Mouse (Mus musculus) lung, postnatal 4 days (tissue): ENCODE measurements around the gene Zbtb22.
"Not testable (repeated sequence)": the region's sequence is repeated elsewhere in the genome, so short reads cannot be mapped to it uniquely, and the experiment has no call there.

Source experiments
- DNase-seq, 2 experiments: peaks; one replicate each; pipeline ENCODE4 v3.0.0; 2021

Gene Zbtb22

DNA sequence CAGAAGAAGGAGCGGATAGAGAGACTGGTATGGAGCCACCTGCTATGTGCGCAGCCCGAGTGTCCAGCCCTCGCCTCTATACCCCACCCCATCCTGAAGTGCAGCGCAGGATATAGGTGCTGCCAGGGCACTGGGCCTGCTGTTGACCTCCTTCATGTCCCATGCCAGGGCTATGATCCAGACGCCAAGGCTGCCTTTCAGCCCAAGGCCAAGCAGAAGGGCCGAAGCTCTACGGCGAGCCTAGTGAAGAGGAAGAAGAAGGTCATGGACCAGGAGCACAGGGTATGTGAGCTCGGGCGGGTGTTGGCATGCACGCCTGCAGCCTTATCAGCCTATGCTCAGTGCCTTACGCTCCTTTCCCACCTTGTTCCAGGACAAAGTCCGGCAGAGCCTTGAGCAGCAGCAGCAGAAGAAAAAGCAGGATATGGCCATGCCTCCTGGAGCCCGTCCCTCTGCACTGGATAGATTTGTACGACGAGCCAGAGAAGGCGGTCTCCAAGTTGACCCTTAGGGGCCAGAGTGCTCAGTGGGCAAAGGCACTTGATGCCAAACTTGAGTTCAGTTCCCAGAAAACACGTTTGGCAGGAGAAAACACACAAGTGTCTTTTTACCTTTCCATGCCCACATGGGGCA lies 33.3 kb downstream of the Zbtb22 start:
- no peak for DNase-seq

DNA sequence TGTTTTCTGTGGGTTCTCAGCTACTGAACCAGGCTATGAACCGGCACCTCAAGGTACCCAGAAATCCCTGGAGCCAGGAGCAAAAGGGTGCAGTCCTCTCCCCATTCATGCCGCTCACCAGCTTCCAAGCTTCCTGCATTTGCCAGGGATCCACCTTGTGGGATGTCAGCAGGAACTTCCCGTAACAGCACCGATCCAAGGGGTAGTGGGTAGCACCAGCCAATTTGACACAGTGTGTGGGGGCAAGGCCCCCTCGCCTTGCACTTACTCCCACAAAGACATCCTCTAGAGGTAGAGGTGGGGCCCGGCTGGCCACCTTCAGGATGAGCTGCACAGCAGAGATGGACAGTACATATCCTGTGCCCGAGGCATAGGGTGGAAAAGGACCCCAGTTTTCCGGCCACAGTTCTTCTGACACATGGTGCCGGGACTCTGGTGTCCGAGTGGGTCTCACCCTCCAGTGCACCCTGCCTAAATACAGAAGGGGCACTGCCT lies 34.5 kb downstream of the Zbtb22 start:
- DNase-seq = no peak

DNA sequence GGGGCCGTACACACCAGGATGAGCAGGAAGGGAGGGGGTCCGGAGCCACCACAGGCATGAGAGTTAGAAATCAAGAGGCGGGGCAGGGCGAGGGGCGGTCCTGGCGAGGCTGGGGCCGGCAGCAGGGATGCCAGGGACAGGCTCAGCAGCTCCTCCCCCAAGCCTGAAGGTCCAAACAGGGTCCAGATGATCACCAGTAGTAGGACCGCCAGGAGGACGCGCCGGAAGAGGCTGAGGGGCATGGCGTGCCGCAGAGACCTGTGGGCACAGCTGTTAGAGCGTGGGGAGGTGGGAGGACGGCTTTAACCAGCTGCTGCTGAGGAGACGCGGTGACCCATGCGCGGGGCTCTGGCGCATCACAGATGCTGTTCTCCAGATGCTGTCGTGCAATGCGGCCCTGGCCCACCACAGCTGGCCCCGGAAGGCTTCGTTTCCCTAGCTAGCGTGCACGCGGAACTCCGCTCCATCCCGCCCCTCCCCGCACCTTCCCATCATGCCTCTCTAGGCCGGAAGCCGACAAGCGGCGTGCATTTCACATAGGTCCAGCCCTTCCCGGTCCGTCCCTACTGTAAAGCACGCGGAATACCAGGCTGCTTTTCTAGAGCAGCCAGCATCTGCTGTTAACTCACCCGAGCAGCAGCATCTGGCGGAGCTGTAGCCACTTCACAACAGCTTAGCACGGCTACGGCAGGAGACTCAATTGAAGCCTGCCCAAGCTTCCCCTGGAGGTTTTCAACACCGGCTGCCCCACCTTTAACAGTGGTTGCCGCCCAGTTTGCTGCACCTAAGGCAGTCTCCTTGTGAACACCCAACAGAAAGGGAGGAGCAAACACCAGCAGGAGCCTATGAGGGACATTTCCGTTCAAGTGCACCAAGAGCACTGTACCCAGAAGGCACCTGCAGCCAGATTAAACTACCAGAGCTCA lies 35.6 kb downstream of the Zbtb22 start, which contains the start of gene B3galt4:
Gene B3galt4 (minus strand): TSS at position 468 of the 926 bp plus-strand sequence.
- DNase-seq = peak; percentile 85 to 88

DNA sequence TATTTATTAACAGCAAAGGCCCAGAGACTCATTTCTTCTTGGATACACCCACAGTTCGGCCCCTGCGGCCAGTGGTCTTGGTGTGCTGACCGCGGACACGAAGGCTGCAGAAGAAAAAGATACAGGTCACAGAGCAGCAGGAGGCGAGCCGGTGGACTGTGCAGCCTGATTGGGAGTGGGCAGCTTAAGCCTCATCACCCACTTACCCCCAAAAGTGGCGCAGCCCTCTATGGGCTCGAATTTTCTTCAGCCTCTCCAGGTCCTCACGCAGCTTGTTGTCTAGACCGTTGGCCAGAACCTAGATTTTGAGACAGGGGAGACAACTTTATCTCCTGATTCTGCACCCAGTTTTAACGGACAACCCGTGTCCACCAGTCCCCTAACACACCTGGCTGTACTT lies 36.3 kb downstream of the Zbtb22 start:
- DNase-seq = not testable (repeated sequence)

DNA sequence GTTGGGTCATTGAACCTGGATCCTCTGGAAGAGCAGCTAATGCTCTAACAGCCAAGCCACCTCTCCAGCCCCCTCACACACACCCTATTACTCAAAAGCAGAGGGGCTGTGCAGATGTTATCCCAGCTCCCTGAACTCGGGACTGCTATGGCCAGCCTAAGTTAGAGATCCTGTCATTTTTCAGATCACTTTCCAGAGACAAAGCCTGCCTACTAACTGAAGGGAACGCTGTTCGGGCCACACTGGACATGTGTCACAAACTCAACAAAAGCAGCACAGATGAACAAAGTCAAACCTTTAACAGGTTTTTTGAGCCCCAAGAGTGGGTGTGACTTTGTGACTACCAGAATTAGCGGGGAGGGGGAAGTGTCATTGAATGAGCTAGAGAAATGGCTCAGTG lies 37.2 kb downstream of the Zbtb22 start:
- no peak for DNase-seq

DNA sequence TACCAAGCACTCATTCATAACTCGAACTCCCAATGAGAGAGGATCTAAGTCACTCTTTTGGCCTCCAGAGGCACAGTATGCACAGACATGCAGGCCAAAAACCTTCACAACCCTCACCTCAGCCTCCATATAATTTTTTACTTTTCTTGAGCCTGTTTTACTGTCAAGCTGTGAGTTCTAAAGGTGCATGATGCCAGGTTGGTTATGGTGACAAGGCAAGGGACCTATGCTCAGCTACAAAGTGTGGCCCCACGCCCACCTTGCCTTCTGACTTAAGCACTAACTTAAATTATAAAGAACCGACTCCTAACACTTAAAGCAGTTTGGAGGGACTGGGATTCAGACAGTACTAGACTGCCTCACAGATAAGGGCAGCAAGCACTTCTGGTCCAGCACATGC lies 37.6 kb downstream of the Zbtb22 start:
- DNase-seq = no peak

DNA sequence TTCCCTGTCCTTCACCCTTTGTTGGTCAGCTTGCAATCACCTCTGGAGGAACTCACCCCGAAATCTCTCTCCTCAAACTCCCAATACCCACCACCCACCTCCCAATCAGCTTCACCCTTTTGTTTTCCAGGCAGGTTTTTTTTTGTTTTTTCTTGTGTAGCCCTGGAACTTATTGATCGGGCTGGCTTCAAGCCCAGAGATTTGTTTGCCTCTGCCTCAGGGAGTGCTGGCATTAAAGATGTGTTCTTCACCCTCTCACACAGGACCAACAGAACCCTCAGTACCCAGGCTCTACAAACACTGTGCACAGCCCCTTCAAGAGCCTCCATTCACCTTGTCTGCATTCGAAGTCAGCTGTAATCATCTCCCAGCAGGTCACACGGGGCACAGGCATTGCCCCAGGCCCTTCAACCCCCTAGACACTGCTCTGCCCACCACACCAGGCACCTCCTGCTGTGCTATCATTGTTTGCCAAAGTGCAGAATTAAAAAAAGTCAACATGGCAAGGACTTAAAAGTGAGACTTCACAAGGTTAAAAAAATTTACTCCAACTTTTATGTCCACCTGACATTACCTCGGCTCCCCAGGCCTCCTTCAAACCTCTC lies 38.4 kb downstream of the Zbtb22 start:
- DNase-seq = no peak

DNA sequence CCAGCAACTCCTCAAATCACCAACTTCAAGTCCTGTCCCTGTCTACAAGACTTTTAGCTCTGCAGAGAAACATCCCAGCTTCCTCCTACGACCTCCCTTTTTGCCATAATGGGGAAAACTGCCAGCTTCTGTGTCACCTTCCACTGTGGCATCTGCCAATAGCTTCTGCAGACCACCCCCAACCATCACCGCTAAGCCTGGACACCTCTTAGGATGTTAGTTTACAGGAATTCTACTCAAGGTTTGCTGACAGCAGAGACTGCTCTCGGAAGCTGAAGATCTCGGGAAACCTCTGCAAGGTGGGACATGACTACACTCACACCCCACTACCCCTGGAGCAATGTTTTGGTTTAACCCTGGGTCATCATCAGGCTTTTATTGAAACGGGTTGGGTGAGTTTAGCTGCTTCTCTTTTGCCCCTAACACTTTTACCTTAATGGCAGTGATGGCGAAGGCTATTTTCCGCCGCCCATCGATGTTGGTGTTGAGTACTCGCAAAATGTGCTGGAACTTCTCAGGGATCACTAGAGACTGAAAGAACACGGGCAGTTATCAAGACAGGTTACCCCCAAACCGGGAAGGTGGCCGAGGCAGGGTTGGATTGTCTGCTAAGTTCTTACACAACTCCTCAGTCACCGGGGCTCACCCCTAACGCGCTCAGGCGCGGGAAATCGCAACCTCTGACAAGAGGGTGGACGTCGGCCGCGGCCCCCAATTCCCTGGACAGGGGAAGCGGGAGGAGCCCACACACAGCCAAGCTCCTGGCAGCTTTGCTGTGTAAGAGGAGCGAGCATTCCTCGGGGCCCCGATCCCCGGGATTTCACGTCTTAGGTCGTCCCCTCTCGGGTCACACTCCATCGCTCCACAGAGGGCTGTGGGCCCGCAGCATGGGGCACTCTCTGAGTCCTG lies 39.2 kb downstream of the Zbtb22 start:
- DNase-seq = no peak

DNA sequence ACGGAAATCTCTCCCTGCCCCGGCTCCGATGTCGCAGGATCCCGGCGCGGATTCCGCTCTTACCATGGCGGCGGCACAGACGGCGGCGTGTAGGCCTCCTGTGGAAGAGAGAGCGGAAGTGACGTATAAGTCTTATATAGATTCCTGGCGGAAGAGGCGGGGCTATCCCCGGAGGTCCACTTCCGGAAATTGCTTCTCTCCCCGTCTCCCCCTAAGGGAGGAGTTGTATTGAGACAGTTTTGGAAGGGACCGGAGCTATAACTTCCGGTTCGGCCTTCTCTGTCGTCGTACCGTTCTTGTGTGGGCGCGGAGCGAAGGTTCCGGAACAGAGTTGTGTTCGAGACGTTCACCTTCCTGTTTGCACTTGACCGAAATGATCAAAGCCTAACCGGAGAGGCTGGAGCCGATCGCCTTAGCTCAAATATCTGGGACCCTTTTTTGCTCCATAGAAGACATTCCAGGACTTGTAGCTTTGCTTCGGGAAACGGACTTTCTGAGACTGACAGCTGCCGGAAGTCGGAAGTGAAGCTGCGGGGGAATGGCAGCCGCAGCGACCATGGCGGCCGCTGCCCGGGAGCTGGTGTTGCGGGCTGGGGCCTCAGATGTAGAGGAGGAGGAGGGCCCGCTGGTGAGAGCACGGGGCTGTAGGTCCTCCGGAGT lies 40.0 kb downstream of the Zbtb22 start, which contains the start of the genes Vps52 and Rps18:
Gene Vps52 (plus strand): TSS at position 258 of the 660 bp plus-strand sequence.
Gene Rps18 (minus strand): TSS at position 447 of the 660 bp plus-strand sequence.
- DNase-seq = peak; percentile 96

DNA sequence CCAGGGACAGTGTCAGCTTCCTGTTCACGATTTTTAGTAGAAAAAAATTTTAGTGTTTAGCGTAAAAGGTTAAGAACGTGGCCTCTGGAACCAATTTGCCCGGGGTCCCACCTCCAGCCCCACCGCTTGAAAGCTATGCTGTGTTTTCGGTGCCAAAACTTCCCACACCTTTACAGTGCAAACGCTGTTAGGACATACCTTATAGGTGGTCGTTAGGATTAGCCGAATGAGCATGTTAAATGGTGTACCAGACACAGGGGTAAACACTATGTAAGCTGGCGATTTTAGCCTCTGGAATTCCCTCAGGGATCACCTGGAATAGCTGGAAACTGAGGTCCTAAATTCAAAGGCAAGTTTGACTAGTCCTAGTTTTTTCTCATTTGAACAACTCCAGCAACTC lies 40.6 kb downstream of the Zbtb22 start:
- no peak for DNase-seq

DNA sequence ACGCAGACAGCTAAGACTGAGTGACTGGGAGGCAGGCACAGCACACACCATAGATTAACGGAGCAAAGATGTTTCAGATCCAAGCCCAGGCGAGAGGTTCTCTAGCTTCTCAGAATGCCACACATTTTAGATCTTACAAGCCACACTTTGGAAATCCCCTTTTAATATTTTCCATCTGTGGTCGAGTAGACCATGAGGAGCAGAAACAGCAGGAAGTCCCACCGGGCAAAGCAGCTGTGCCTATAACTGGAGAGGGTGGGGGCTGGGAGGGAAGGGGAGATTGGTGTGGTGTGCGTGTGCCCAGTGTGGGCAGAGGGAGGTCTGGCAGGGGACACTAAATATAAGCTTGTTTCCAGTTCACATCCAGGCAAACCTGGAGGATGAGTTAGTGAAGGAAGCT lies 41.8 kb downstream of the Zbtb22 start:
- no peak for DNase-seq

DNA sequence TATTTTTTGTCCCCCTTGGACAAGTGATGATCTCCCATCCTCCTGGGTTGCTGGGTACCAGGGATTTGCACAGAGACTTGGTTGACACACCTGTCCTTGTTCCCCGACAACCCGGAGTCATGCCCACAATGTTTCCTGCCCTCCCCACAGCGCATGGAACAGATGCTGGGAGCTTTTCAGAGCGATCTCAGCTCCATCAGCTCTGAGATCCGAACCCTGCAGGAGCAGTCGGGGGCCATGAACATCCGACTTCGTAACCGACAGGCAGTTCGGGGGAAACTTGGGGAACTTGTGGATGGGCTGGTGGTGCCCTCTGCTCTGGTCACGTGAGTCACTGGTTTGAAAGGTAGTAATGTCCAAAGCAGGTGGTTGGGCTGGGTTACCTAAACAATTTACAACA lies 42.7 kb downstream of the Zbtb22 start:
- DNase-seq = peak in 1 of 2 experiments; percentile 20

DNA sequence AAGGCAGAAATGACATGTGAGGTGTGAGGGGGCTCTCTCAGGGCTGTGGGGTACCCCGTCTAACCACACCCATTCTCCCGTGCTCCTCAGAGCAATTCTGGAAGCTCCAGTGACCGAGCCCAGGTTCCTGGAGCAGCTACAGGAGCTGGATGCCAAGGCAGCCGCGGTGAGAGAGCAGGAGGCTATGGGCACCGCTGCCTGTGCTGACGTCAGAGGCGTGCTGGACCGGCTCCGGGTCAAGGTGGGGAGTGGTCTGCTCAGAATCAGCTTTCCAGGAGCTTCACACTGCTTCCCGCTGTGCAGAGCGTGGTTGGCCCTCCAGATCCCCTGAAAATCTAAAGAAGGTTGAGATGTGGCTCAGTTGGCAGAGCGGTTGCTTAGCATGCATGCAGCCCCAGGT lies 43.4 kb downstream of the Zbtb22 start:
- peak in 1 of 2 experiments; percentile 34 for DNase-seq

DNA sequence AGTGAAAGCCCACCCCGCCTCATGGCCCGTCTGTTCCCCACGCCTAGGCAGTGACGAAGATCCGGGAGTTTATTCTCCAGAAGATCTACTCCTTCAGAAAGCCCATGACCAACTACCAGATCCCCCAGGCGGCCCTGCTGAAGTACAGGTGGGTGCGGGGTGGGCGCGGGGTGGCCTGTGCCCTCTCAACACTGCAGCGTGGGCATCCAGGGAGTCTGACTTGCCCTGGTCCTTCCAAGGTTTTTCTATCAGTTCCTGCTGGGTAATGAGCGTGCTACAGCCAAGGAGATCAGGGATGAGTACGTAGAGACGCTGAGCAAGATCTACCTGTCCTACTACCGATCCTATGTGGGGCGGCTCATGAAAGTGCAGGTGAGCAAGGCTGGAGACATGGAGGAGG lies 44.2 kb downstream of the Zbtb22 start:
- no peak for DNase-seq

DNA sequence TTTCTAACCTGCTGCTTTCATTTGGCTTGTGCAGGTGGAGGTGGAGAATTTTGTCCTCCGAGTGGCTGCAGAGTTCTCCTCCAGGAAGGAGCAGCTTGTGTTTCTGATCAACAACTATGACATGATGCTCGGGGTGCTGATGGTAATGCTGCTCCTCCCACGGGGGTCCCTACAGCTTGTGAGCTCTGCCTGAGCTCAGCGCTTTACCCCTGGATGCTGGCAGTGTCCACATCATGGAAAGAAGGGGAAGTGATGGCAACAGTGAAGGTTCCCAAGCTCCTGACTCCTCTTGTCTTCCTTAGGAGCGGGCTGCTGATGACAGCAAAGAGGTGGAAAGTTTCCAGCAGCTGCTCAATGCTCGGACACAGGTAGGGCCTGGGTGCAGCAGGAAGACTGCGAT lies 47.2 kb downstream of the Zbtb22 start:
- DNase-seq = no peak

DNA sequence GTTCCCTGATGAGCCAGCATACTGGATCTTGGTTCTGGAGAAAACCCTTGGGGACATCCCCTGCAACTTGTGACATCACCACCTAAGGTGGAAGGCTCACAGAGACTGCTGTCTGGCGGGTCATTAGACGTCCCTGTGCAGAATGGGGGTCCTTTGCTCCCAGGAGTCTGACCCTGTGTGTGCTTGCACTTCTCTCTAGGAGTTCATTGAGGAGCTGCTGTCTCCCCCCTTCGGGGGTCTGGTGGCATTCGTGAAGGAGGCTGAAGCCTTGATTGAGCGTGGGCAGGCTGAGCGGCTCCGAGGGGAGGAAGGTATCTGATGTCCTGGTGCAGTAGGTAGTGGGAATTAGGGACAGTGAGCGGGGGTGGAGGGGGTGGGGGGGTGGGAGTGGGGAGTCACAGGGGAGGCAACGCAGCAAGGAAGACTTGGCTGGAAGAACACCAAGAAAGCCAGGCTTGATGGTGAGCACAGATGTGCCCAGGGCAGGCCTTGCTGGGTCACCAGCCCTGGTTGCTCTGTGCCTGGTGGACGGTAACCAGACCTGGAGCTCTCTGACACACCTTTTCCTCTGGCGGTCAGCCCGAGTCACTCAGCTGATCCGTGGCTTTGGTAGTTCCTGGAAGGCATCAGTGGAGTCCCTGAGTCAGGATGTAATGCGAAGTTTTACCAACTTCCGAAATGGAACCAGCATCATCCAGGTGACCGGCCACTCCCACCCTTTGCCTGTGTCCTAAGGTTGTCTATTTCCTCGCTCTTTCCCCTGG lies 49.6 kb downstream of the Zbtb22 start:
- DNase-seq = no peak

DNA sequence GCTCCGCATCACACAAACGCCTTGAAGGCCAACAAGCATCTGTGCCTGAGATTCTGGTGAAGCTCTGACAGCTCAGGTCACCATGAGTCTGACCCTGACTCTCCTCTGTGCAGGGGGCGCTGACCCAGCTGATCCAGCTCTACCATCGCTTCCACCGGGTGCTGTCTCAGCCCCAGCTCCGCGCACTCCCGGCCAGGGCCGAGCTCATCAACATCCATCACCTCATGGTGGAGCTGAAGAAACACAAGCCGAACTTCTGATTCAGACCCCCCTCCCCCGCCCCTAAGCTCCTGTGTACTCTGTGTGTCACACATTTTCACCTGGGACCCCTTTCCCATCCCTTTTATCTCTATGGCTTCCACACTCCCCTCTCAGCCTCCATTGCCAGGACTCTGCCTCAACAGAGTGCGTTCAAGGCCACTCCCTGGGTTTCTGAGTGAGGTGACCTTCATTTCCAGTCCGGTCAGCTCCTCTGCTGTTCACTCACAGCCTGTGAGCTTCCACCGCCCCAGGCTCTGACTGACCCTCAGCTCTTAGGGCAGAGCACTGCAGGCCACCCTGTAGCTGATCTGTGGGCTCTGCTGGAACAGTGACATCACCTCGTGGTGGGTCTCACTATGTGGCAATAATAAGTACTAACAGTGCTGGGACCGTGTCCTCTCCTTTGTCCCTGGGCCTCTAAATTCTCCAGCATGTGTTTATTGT lies 50.3 kb downstream of the Zbtb22 start:
- DNase-seq = peak in 1 of 2 experiments; percentile 24

DNA sequence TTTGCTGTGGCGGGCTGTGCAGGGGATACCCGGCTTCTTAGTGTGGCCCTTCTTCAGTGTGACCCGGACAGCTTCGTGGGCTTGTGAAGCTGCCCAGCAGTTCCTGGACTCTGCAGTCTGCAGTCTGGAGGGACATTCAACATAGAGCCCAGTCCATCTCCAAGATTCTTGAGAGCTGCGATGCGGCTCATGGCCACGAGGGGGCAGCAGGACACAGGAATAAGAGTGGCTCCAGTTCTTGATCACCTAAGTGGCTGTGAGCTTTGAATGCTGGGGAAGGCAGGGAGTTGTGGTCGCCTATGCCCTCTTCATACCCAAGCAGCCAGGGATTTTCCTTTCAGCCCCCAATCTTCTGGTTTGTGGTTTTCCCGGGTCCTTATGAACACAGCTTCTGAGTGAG lies 52.8 kb downstream of the Zbtb22 start:
- peak; percentile 76 to 83 for DNase-seq
